8 mouse cellular contexts compared by ENCODE assay signal in genomic region chr11:114468394-114468793, GRCm38 (mm10).
DNase-seq lines count a peak whose midpoint lies in the region; ATAC-seq lines count a peak whose summit lies in the region.

No protein-coding gene starts in this region.

- 0 out of 2 replicates have a peak, but pooled peaks have one; percentile 31 for ATAC-seq in hindbrain, embryonic 15.5 days (ENCODE audit: low FRiP score, low read depth)
- ATAC-seq in erythroid progenitor cell, adult 5-6 weeks (replicated peaks; ENCODE audit: low FRiP score, poor library complexity, severe bottlenecking) = no peak

- DNase-seq in adrenal gland, postnatal 25 days = peak; percentile 76
- DNase-seq in embryo, embryonic 11 days = peak; percentile 83
- peak; percentile 48 to 74 for DNase-seq in gastrocnemius, postnatal 36 days
- peak; percentile 77 for DNase-seq in layer of hippocampus, postnatal 36 days
- DNase-seq in lung, postnatal 36 days = peak; percentile 93
- peak; percentile 48 to 49 for DNase-seq in right cerebral cortex, postnatal 36 days (ENCODE audit: low spot score in 2 of 2)

- H3K9me3 ChIP-seq in hindbrain, embryonic 15.5 days = no peaks in the 10 kb centered on the region

- no peaks in the 10 kb centered on the region for H3K36me3 ChIP-seq in hindbrain, embryonic 15.5 days

- H3K9ac ChIP-seq in hindbrain, embryonic 15.5 days = no peak overlapping the region

- H3K4me2 ChIP-seq in hindbrain, embryonic 15.5 days = peak overlapping the region; percentile 34; the same call in 1 of the 2 replicates

- H3K27me3 ChIP-seq in hindbrain, embryonic 15.5 days = peaks cover 4% of the 10 kb centered on the region; the same call in 1 of the 2 replicates

- 6% methylated on average over 8 of the region's 8 CpGs for WGBS in hindbrain, embryonic 15.5 days

- H3K4me3 ChIP-seq in hindbrain, embryonic 15.5 days = no peak overlapping the region

- intact Hi-C loops in gastrocnemius, postnatal 36 days (cut with DNase I) = loop anchor here (10.0 kb wide), 1 partner anchor 264 kb away; no protein-coding TSS in a partner anchor

- H3K27ac ChIP-seq in hindbrain, embryonic 15.5 days (replicated peaks) = peak overlapping the region; percentile 76

- H3K4me1 ChIP-seq in hindbrain, embryonic 15.5 days (replicated peaks) = peaks cover 56% of the 10 kb centered on the region
